Mouse (Mus musculus) natural killer cell, adult 2 months (primary cell): Measurements from ENCODE around the gene Ccdc88b.

Experiments used
- DNase-seq, 2 experiments: peaks; one replicate each; pipeline ENCODE4 v3.0.0; 2022; ENCODE audit warnings: low spot score in 2 of 2

Gene Ccdc88b

DNA sequence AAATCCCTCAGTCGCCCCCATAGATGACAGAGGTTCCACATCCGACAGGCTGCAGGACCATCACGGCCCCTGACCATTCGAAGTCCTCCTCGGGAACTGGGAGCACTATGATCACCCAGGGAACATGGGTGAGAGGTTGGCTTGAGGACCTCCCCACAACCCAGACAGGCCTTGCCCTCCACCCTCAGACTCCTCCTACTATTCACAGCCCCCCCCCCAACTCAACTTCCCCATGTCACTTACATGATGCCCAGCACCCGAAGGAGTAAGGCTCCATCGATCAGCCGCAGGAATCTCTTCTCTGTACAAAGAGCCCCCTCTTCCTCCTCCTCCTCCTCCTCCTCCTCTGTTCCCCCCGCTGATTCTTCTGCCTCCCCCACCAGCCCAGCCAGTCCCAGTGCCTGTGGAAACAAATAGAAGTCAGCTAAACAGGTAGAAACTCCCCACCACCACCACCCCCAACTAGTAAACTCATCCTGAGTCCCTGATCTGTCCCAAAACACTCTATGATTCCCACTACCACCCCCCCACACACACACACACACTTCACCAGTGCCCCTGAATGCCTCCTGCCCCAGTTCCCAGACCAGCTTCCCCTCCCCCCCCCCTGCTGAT is 513 bp downstream of the Ccdc88b start:
- DNase-seq: no peak

DNA sequence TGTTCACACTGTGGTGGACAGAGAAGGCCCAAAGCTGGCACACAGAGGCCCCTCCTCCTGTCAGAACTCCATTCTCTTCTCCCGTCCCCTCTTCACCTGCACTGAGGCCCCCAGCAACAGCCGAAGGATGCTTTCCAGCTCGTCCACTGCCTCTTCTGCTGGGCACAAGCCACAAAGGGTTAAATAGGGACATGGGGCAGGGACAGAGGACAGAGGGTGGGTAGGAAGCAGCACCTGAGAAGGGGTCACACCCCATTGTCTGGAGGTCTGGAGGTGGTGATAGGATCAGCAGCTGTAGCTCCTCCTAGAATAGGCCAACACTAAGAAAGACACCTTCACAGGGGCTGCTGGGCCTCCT is 1.0 kb downstream of the Ccdc88b start:
- DNase-seq: no peak

DNA sequence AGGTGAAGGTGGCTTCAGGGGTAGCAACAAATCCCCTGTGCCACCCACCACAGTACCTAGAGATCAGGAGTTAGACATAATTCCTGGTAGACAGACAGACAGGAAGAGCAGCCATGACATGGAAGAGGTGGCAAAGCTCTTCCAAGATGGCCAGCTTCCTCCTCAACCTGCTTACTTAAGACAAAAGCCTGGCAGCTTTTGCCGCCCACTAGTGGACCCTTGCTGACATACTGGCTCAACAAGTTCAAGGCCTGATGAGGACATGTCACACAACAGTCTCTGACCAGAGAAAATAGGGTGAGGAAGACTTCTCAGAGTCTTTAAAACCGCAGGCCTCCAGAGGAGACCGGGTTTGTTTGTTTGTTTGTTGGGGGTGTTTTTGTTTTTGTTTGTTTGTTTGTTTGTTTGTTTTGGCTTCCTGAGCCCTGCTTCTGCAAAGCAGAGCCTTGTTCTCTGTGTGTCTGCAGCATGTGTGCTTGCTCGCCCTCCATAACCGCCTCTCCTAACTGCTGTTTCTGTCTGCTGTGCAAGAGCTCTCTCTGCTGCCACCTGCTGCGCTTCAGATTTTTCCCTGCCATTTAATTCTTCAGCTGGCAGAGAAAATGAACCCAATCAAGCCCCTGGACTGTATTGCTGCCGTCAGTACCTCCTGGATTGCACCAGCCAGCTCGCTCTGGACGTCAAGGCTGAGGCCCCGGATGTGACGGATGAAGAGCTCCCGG is 1.6 kb downstream of the Ccdc88b start:
- peak; percentile 31 to 53 for DNase-seq

DNA sequence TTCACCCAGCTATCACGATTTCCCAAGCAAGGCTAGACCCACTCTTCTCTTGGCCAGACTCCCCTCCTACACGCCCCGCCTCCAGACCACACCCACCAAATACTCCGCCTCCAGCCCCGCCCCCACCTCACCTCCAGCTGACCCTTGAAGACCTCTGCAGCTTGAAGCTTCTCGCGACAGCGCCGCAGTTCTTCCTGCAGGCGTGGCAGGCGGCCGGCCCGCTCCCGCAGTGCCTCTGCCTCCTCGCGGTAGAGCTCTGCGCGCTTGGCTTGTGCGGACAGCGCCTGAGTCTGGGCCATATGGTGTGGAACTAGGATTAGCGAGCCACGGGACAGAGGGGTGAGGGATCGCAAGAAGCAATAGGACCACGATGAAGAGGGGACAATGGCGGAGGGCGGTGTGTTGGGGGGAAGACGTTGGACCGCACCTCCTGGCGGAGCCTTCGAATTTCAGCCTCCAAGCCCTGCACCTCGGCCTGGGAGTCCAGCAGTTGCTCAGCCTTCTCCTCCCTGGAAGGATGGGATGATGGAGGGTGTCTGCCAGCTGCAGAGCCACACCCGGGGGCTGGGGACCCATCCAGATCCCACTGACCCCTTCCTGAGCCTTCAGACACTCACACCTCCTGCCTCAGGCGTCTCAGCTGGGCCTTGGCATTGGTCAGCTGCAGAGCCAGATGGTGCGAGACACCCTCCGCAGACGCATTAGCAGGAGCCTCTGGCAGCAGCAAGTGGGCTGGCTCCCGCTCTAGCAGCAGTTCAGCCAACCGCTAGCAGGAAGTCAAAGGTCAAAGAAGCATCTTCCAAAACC is 2.6 kb downstream of the Ccdc88b start:
- no peak for DNase-seq

DNA sequence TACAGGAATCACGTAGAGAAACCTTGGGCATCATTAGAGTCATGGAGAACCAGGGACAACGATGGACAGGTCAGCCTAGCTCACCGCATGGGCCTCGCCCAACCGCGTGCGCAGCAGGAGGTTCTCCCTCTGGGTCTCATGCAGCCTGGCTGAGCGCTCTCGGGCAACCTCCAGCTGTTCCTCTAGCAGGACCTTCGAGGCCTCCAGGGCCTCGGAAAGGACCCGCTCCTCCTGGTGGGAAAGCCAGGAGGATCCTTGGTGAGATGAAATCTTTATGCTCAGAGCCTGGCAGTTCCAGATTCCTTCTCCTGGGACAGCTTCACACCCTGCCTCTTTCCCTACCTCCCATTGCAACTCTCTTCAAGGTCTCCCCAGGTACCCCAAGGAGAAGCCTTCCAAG is 3.4 kb downstream of the Ccdc88b start:
- no peak for DNase-seq

DNA sequence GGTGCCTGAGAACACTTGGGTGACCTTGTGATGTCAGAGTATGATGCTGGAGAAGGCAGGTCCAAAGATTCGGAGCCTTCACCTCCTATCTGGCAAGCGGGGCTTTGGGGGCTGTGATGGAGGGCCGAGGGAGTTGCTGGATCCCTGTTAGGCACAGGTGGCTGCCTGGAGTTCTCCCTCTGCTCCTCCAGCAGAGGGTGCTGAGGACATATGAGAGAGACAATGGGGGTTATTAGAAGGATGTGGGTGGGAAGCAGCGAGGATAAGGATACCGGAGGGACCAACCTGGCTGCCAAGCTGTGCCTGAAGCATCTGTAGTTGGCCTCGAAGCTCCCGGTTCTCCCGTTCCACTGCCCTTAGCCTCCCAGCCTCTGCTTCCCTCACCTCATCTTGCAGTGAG is 4.1 kb downstream of the Ccdc88b start:
- DNase-seq: no peak

DNA sequence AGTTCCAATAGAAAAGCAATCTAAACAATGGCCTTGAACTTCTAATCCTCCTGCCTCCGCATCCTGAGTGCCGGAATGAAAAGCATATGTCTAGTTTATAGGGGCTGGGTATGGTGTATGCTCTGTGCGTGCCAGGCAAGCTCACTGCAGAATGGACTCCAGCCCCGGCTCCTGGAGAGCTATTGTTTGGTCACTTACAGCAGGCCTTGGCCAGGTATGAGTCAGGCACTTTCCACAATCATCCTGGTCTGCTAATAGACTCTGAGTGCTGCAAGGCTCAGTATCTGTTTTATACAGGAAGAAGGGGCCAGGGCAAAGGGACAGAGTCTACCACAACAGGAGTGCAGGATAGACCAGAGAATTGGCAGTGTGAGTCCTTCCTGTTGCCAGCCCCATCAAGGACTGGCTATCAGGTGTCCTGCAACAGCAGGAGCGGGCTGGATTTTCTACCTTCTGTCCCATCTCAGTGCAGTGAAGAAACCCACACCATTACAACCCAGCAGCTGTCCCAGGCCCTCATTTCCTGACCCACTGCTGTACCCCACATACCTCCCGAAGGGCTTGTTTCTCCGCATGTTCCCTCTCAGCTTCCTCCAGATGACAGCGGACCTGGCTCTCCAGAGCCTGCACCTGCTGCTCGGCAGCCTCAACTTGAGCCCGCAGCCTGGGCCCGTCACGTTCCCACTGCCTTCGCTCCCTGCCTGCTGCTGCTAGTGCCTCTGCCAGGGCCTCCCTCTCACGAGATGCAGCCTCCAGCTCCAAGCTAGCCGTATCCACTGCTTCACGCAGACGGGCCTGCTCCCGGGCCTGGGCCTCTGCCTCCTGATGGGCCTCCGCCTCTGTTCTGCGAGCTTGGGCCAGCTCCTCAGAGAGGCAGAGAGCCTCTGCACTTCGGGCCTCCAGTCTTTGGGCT is 5.4 kb downstream of the Ccdc88b start:
- DNase-seq: no peak

DNA sequence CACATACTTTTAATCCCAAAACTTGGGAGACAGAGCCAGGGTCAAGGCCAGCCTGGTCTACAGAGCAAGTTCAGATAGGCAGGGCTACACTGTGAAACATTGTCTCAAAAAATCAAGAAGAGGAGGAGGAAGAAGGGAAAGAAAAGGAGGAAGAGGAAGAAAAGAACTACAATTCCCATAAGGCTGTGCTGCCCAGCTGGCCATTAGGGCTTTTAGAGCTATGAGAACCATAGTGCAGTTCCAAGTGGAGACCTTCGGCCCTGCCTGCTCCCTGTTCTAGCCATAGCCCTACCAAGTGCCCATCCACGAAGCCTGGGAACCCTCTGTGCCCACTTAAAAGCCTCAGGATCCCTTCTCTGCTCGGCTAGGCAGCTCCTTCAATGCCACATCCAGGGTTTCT is 6.5 kb downstream of the Ccdc88b start:
- no peak for DNase-seq

DNA sequence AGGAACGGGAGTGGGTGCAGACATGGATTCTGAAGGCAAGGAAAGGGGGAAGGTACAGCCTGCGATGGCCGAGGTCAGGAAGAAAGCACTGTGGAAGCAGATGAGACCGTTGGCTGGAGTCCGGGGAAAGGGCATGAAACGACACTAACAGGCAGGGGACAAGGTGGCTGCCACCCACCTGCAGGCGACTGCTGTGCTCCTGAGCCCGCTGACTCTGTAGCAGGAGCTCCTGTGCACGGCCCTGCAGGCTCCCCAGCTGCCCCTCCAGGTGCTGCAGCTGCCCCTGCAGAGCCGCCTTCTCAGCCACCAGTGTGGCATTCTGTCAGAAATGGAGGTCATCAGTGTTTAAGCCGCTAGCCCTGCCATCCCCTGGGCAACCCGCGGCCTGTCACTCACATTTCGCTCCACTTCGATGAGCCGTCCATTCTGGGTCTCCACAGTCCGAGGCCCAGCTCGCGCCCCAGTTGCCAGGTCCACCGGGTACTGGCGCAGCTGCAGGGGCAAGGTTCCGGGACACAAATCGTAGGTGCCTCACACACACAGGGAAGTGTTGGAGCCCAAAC is 8.4 kb downstream of the Ccdc88b start:
- DNase-seq: no peak

DNA sequence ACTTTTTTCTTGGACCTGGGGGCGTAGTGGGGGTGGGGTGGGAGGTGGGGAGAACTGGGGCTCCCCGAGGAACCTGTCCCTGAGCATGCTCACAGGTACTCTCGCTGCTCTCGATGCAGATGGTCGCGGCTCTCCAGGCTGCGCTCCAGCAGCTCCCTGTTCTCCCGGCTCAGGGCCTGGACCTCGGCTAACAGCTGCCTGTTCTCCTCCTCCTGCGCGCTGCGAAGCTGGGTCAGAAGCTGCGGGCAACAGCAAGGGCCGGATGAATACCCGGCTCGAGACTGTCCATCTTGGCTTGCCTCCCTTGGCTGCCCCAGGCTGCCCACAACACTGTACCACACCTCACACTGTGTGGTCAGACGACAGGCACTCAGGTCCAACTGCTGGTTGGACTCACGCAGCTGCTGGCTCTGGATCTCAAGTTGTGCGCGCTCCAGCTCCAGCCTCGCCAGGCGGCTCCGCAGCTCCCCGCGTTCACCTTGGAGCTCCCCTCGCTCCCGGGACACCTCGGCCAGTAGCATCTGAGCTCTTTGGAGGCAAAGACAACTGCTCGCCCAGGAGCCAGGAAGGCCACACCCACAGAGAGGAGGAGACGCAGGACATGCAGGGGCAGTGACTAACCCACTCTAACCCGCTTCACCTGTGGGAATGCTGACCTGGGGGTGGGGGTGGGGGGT is 10.0 kb downstream of the Ccdc88b start:
- DNase-seq: no peak

DNA sequence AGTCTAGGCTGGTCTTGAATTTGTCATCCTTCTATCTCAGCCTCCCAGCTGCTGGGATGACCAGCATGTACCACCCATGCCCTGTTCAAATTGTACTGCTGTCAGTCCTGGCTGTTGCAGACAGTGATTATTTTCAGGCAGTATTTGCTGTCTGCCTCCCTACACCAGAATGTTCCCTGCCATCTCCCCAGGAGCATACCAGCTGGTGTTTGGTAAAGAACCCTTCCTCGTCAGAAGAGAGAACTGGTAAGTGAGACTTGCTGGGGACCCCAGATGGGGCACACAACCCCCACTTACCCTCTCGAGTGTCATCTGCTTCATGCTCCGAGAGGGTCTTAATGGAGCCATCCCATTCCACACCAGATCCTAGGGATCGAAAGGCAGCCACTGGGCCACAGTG is 12.0 kb downstream of the Ccdc88b start:
- no peak for DNase-seq

DNA sequence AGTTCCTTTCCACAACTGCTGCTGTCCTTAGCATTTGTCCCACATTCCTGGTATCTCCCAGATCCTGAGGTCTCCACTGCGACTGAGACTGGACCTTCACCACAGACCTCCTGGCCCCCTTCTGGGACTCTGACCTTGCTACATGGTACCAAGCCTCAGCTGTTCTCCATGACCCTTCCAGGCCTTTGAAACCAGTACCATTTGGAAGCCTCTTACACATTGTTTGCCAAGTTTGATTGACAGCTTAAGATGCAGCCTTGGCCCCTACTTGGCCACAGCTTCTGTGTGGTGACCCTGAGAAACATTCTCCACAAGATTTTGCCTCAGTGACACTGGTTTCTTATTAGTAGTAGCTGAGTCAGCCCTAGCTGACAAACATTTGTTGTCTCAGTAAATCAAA is 15.7 kb downstream of the Ccdc88b start:
- no peak for DNase-seq

DNA sequence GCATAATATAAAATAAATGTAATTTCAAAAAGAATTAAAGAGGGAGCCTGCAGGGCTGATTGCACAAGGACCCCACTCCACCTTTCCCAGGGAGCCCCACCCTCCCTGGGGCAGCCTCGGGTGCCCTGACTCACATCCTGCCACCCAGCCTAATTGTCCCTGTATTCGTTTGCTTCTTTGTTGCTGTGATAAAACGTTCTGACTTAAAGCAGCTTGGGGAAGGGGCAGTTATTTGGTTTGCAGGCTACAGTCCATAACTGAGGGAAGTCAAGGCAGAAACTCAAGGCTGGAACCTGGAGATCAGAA is 16.8 kb downstream of the Ccdc88b start:
- no peak for DNase-seq

DNA sequence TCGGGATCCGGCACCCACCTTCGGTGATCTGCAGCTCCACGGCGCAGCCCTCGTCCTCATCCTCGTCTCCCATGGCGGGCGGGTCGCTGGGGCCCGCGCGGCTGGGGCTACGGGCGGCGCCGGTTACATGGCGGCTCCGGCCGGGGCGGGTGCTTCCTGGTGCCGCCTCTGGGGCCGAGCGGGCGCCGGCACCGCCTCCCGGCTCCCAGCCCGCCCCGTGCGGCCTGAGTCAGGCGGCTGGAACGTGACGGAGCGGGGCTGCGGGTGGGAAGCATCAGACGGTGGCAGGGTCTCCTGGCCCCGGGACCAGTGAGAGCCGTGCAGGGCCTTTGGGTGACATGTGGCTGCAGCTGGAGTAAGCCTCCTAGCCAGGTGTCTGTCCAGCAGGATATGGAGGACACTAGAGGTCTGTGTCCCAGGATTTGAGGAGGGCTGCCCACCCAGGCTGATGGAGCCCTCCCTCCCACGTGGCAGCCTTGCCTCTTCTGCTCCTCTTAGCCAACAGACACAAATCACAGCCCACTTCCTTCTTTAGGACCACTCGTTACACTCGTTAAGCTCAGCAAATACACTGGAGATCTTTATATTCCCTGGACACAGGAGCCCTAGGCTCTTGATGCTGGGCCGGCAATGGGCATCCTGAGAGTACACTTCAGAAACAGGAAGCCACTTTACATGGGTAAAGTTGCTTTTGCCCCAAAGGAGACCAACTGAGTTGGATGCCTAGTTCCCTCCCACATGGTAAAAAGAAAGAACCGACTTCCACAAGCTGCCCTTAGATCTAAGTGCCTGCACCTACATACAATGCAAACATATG is 17.3 kb downstream of the Ccdc88b start, which contains the start of gene Rps6ka4:
Gene Rps6ka4, minus strand, starts transcription at position 162 of the 817 bp plus-strand sequence.
- DNase-seq: peak; percentile 32

DNA sequence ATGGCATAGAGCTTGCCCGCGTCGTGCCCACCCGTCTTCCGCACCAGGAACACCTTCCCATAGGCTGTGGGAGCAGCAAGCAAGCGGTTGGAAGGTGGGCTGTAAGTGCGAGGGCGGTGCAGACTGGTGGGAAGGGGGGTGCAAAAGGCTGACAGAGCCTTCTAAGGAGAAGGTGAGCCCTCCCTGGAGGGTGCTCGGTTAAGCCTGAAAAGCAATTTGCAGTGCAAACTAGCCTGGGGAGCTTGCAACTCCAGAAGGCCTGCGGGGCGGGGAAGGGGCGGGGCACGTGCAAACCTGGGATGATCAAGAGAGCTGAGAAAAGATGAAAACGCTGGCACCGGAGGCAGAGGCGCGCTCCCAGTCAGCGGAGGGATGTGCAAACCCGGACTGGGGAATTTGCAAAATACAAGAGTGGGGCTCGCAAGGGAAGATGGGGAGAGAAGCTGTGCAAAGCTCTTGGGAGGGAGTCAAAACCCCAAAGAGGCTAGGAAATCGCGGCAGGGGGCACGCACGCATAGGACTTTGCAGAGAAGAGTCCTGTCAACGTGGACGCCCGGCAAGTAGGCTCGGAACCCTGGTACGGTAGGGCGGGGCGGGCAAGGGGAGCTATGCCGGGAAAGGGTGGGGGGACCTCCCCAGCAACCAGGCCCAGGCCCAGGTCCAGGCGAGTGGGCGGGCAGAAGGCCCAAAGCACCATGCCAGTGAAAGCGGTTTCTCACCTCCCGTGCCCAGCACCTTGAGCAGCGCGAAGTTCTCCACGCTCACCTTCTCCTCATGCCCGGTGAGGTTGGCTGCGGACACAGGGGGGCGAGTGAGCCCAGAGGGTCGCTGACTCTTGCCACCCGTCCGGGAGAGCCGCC is 18.2 kb downstream of the Ccdc88b start:
- DNase-seq: peak in 1 of 2 experiments; percentile 23

DNA sequence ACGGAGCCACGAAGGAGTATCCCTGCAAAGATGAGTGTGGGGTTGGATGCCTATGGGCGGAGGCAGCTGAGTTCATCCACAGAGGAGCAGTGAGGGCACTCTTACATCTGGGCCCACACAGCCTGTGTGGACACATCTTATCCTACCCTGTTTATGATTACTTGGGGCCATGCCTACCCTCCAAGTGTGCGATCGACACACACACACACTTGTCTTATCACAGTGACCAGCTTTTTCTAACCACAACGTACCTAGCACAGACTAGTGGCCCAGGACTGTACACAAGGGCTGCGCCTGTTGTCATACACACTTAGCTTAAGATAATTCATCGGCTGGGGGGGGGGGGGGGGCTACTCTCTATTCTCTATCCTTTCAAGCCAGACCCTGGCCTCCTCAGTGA is 25.6 kb downstream of the Ccdc88b start:
- no peak for DNase-seq

DNA sequence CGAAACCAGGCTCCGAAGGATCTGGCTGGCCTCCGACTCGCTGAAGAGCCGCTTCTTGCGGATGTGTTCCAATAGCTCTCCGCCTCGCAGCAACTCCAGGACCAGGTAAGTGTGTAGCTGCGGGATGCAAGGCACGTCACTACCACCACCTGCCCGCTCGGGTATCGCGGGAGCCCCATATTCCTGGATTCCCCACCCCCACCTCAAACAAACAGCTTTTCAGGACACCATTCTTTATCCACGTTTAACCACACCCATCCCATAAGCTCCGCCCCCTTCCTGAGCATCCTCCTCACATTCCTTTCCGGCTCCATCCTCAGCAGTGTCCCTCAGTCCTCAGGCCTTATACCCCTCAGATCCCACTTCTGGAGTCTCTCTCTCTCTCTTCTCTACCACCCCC is 26.7 kb downstream of the Ccdc88b start:
- no peak for DNase-seq

DNA sequence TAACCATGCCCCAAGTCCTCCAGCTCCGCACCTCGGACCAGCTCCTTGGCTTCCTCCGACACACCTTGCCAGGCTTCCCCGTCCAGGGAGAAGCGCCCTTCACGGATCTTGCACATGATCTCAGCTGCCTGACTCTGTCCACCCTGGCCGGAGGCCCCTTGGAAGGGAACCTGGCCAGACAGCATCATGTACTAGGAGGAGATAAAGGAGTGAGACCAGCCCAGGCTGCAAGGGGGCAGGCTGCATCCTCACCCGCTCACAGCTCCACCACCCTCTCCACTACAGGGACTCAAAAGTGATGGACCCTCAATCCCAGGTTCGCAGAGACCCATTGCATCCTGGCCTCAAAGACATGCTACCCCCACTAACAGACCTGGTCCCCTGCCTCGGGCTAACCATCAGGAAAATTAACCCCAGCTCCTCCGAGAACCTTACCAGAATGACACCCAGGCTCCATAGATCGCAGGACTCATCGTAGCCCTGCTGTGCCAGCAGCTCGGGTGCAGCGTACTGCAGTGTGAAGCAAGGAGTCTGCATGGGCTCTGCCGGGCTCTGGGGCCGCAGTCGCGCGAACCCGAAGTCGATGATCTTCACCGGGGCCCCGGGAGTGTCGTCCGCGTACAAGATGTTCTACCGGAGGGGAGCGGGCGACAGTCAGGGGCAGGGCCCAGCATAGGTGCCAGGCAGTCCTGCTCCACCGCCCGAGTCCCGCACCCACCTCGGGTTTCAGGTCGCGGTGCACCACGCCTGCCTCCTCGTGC is 27.3 kb downstream of the Ccdc88b start:
- no peak for DNase-seq
